Mouse (Mus musculus) CD4-positive, CD25-positive, alpha-beta regulatory T cell, adult 9 weeks (primary cell): Measurements from ENCODE around the gene Stom. TPM values are rescaled to one million over a fixed set of nuclear protein-coding genes. Genes with fewer than 3 reads are reported as not detected.

Source experiments
- polyA plus RNA-seq: library from polyadenylated mRNA; unstranded; fragments of 100-300 nt; shearing (Covaris generic); gene quantifications from one replicate; pipeline ENCODE4 v1.2.1, GENCODE M21; 2017

Stom gene
- polyA plus RNA-seq = 5.6 TPM

DNA sequence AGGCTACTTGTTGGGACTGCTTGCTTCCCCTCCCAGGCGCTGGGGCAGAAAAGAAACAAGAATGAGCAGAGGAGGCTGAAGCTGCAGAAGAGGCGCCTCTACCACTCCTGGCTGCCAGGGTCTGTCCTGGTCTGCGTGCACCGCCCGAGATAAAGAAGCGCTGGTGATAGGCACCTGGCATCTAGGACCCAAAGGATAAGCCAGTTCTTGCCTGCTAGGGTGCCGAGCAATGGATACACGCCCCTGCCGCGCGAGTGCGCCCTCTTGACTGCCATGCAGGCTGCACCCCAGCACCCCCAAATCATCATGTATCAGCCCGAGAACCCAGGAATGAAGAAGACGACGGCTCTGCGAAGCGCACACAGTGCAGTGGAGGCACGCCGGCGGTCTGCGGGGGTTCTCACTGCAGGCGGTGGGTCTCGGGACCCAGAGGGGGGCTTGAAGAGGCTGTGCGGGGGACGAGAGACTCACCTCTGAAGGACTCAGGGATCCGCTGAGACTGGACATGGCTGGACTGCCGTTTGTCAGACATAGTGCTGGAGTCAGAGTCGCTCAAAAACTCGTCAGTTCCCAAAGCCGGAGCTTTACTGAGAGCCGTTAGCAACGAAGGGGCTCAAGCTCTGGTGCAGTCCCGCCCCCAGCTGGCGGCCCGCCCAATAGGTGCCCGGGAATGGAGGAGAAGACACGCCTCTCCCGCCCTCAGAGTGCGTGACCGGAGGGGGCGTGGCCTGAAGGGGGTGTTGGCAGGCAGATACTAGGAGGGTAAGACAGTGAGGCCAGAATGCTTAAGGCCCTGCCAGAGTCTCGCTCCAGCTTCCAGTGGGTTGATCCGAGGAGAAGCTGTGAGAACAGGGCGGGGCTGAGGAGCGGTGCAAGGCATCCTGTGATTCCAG, at the start of gene Stom:
TSS of gene Stom (minus strand) at position 589 of the 893 bp plus-strand sequence.

DNA sequence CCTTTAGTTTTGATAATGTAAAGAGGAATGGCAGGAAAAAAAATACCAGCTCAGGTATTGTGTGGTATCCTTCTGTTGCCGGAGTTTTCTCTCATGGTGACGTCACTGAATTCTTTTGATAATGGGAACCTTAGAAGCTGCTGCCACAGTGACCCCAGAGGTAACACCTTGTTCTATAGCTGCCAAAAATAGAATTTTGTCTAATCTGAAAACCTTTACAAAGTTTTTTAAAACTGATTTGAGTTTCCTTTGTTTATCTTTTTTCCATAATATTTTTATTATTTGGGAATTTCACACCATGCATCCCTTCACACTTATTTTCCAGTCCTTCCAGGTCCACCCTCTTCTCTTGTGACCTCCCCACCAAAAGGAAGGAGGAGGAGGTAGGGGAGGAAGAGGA, 30.9 kb upstream of the Stom start, which contains the start of gene 4930568D16Rik:
TSS of gene 4930568D16Rik (minus strand) at position 101 of the 400 bp plus-strand sequence.

Other genes starting within 250 kb of the Stom start
- gene AI182371, start 235.4 kb downstream of the Stom start, polyA plus RNA-seq = 3.1 TPM
- 144 TPM for gene Cntrl, start 227.5 kb downstream of the Stom start, polyA plus RNA-seq
- gene Rab14, start 135.9 kb downstream of the Stom start, polyA plus RNA-seq = 107 TPM
- gene Gsn, start 80.6 kb downstream of the Stom start, polyA plus RNA-seq = 37.1 TPM
- not detected for gene 4930568D16Rik, start 30.8 kb upstream of the Stom start, polyA plus RNA-seq
- not detected for gene 4930402F06Rik, start 60.2 kb upstream of the Stom start, polyA plus RNA-seq
- gene Ggta1, start 126.3 kb upstream of the Stom start, polyA plus RNA-seq = 23.7 TPM
- 0.81 TPM for gene Dab2ip, start 221.3 kb upstream of the Stom start, polyA plus RNA-seq